Comparison of ENCODE assay signal across 13 mouse cellular contexts in the genomic region with DNA sequence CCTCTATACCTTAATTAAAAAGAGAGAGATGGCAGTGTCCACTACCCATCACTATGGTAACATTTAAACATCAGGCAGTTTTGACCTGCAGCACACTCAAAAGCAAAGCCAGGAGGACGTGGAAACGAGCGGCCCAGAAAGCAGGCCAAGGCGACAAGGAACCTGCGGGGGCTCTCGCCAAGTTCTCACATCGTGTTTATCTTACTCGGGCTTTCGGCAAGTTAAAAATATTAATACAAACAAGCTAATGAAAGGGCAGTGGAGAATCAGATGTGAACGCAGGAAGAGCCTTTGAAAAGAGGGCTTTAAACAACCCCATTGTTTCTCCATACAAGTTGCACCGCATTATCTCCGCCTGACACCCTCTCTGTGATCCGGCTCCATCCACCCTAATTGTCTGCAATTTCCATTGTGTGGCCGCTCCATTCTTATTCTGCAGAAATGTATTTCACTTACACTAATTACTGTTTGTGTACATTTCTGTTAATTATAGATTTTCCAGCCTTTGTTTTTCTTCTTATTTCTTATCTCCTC.
DNase-seq lines count a peak whose midpoint lies in the region; ATAC-seq lines count a peak whose summit lies in the region.
"Had no signal": no experiment of that assay in that cellular context is flagged by ENCODE, and none has a peak within 500 bp of the region (broad histone marks: within the 10 kb centered on the region; RNA-seq: fewer than 3 reads in every experiment).

No protein-coding gene starts in this region.

- 0 out of 2 replicates have a peak, but pooled peaks cover 2% of the 10 kb centered on the region for H3K27me3 ChIP-seq in heart, embryonic 11.5 days (ENCODE audit: control insufficient read depth, insufficient read depth, low read length)
- peaks cover 3% of the 10 kb centered on the region; the same call in 1 of the 2 replicates for H3K27me3 ChIP-seq in hindbrain, embryonic 13.5 days
- peaks cover 4% of the 10 kb centered on the region; the same call in 1 of the 2 replicates for H3K27me3 ChIP-seq in midbrain, embryonic 14.5 days (ENCODE audit: control insufficient read depth, insufficient read depth, low read length)
- H3K27me3 ChIP-seq in kidney, embryonic 15.5 days: no peaks in the 10 kb centered on the region

- H3K9ac ChIP-seq in heart, embryonic 11.5 days (ENCODE audit: low read depth, low read length): no peak overlapping the region
- H3K9ac ChIP-seq in hindbrain, embryonic 13.5 days: no peak overlapping the region
- H3K9ac ChIP-seq in midbrain, embryonic 14.5 days (replicated peaks; ENCODE audit: low read length): 0 out of 2 replicates have a peak overlapping the region, but pooled peaks have one; percentile 20
- H3K9ac ChIP-seq in kidney, embryonic 15.5 days: no peak overlapping the region

- H3K9me3 ChIP-seq in heart, embryonic 11.5 days (replicated peaks; ENCODE audit: control insufficient read depth, low read length): peaks cover 5% of the 10 kb centered on the region; the same call in 1 of the 2 replicates
- H3K9me3 ChIP-seq in hindbrain, embryonic 13.5 days: peaks cover 3% of the 10 kb centered on the region; the same call in 1 of the 2 replicates
- peaks cover 5% of the 10 kb centered on the region for H3K9me3 ChIP-seq in midbrain, embryonic 14.5 days (ENCODE audit: control insufficient read depth, low read length)
- H3K9me3 ChIP-seq in kidney, embryonic 15.5 days (replicated peaks): peaks cover 5% of the 10 kb centered on the region; the same call in 1 of the 2 replicates
- H3K9me3 ChIP-seq: heart, embryonic 10.5 days had no signal

- H3K4me2 ChIP-seq in heart, embryonic 11.5 days: peak overlapping the region; percentile 24; the same call in 1 of the 2 replicates
- peak overlapping the region; percentile 36 for H3K4me2 ChIP-seq in hindbrain, embryonic 13.5 days
- peak overlapping the region; percentile 37; the same call in 1 of the 2 replicates for H3K4me2 ChIP-seq in midbrain, embryonic 14.5 days (ENCODE audit: low read length)
- H3K4me2 ChIP-seq in kidney, embryonic 15.5 days: no peak overlapping the region

- no peaks in the 10 kb centered on the region for H3K36me3 ChIP-seq in heart, embryonic 11.5 days (ENCODE audit: control insufficient read depth, insufficient read depth, low read length)
- no peaks in the 10 kb centered on the region for H3K36me3 ChIP-seq in hindbrain, embryonic 13.5 days
- H3K36me3 ChIP-seq in midbrain, embryonic 14.5 days (ENCODE audit: control insufficient read depth, insufficient read depth, low read length): no peaks in the 10 kb centered on the region
- H3K36me3 ChIP-seq in kidney, embryonic 15.5 days: no peaks in the 10 kb centered on the region
- H3K36me3 ChIP-seq: G1E; heart, embryonic 10.5 days had no signal

- H3K4me1 ChIP-seq in heart, embryonic 11.5 days (ENCODE audit: control insufficient read depth, insufficient read depth, low read length): no peaks in the 10 kb centered on the region
- H3K4me1 ChIP-seq in hindbrain, embryonic 13.5 days (replicated peaks): peaks cover 13% of the 10 kb centered on the region
- peaks cover 10% of the 10 kb centered on the region; the same call in 1 of the 2 replicates for H3K4me1 ChIP-seq in midbrain, embryonic 14.5 days (ENCODE audit: control insufficient read depth, insufficient read depth, low read length)
- no peaks in the 10 kb centered on the region for H3K4me1 ChIP-seq in kidney, embryonic 15.5 days

- no peak overlapping the region for H3K4me3 ChIP-seq in heart, embryonic 11.5 days (ENCODE audit: low read depth, low read length)
- H3K4me3 ChIP-seq in hindbrain, embryonic 13.5 days: no peak overlapping the region
- no peak overlapping the region for H3K4me3 ChIP-seq in midbrain, embryonic 14.5 days (replicated peaks; ENCODE audit: low read depth, low read length)
- H3K4me3 ChIP-seq in kidney, embryonic 15.5 days (replicated peaks): no peak overlapping the region
- H3K4me3 ChIP-seq: heart, embryonic 10.5 days had no signal

- no peak for DNase-seq in heart, adult 9 months (ENCODE audit: low spot score in 2 of 2)
- peak; percentile 31 for DNase-seq in embryo, embryonic 9.5 days (ENCODE audit: extremely low spot score)
- DNase-seq in midbrain, embryonic 14.5 days: peak; percentile 46
- no peak for DNase-seq in thymus, postnatal 25 days
- no peak for DNase-seq in gastrocnemius, postnatal 25 days
- DNase-seq: cerebellum, postnatal 36 days; spleen, adult 18-20 months had no signal

- 44% methylated on average over 14 of the region's 14 CpGs for WGBS in heart, embryonic 11.5 days (ENCODE audit: insufficient replicate concordance)
- WGBS in hindbrain, embryonic 13.5 days: 9% methylated on average over 14 of the region's 14 CpGs
- 6% methylated on average over 14 of the region's 14 CpGs for WGBS in midbrain, embryonic 14.5 days
- 51% methylated on average over 14 of the region's 14 CpGs for WGBS in kidney, embryonic 15.5 days

- no peak for ATAC-seq in heart, embryonic 11.5 days (replicated peaks; ENCODE audit: insufficient number of reproducible peaks, low FRiP score, low TSS enrichment)
- no peak for ATAC-seq in hindbrain, embryonic 13.5 days (ENCODE audit: low FRiP score)
- no peak for ATAC-seq in midbrain, embryonic 14.5 days (ENCODE audit: low FRiP score, low TSS enrichment)
- ATAC-seq in kidney, embryonic 15.5 days (replicated peaks; ENCODE audit: low FRiP score): no peak
- ATAC-seq: intestine, postnatal 0 days had no signal

- no peak overlapping the region for H3K27ac ChIP-seq in heart, embryonic 11.5 days (ENCODE audit: low read depth, low read length)
- H3K27ac ChIP-seq in hindbrain, embryonic 13.5 days: no peak overlapping the region
- no peak overlapping the region for H3K27ac ChIP-seq in midbrain, embryonic 14.5 days (replicated peaks; ENCODE audit: low read depth, low read length)
- no peak overlapping the region for H3K27ac ChIP-seq in kidney, embryonic 15.5 days
- H3K27ac ChIP-seq: heart, embryonic 10.5 days had no signal

Comparison
In these comparisons a context has a peak if more than half of its experiments do, and no peak if none do; other contexts are left out.
1. DNase-seq: peak in embryo, embryonic 9.5 days (single experiment) and midbrain, embryonic 14.5 days (single experiment); none in heart, adult 9 months (0 of 2), thymus, postnatal 25 days (single experiment) and gastrocnemius, postnatal 25 days (single experiment).